Mouse (Mus musculus) forebrain, embryonic 15.5 days (tissue): ENCODE results near the gene Slc2a10. TPM values are rescaled to one million over a fixed set of nuclear protein-coding genes. Genes with fewer than 3 reads are reported as not detected.

Experiments used
- ATAC-seq: fragments of 200-750 bp; cut with Nextera tagmentation; replicated peaks from 2 replicates; pipeline ENCODE4 v1.8.0; 2017; ENCODE audit warnings: mild to moderate bottlenecking, moderate TSS enrichment, moderate library complexity
- H3K27ac ChIP-seq: fragments of 300-500 bp; sonication (generic); replicated peaks from 2 replicates; pipeline ENCODE4 v1.5.1; 2015; ENCODE audit warnings: mild to moderate bottlenecking, inconsistent platforms
- H3K27me3 ChIP-seq: fragments of 300-500 bp; sonication (generic); 2 replicates; pipeline ENCODE4 v1.6.1; 2015; ENCODE audit warnings: inconsistent platforms
- H3K36me3 ChIP-seq: fragments of 300-500 bp; sonication (generic); 2 replicates; pipeline ENCODE4 v1.6.1; 2015; ENCODE audit warnings: mild to moderate bottlenecking, inconsistent platforms
- H3K4me1 ChIP-seq: fragments of 300-500 bp; sonication (generic); 2 replicates; pipeline ENCODE4 v1.6.1; 2015; ENCODE audit warnings: inconsistent platforms
- H3K4me2 ChIP-seq: fragments of 300-500 bp; sonication (generic); replicated peaks from 2 replicates; pipeline ENCODE4 v1.6.1; 2015; ENCODE audit warnings: mild to moderate bottlenecking, inconsistent platforms
- H3K4me3 ChIP-seq: fragments of 300-500 bp; sonication (generic); 2 replicates; pipeline ENCODE4 v1.5.1; 2015; ENCODE audit warnings: mild to moderate bottlenecking, inconsistent platforms
- H3K9ac ChIP-seq: fragments of 300-500 bp; sonication (generic); replicated peaks from 2 replicates; pipeline ENCODE4 v1.6.1; 2015; ENCODE audit warnings: mild to moderate bottlenecking, inconsistent platforms
- H3K9me3 ChIP-seq: fragments of 300-500 bp; sonication (generic); 2 replicates; pipeline ENCODE4 v1.6.1; 2016; ENCODE audit warnings: inconsistent platforms
- WGBS: fragments of 180-500 bp; shearing (Covaris S2); methylation state at CpG from one replicate; pipeline ENCODE4 v1.1.7; 2015; ENCODE audit warnings: mixed read lengths; 5-methylcytosine and 5-hydroxymethylcytosine counted together
- polyA plus RNA-seq: library from polyadenylated mRNA; unstranded; fragments of >200 nt; fragmentation: Nextera tagmentation; extraction: Ambion mirVana; gene quantifications from 2 replicates; pipeline ENCODE4 v1.2.1, GENCODE M21; 2015

The Slc2a10 gene
- polyA plus RNA-seq, 1 experiment from 2014 or later = 2.6 TPM

- Histone ChIP-seq H3K4me3 (no peak overlapping the region), H3K9ac (no peak overlapping the region), H3K27ac (no peak overlapping the region), H3K9me3 (no peaks in the 10 kb centered on the region), H3K36me3 (no peaks in the 10 kb centered on the region), H3K4me2 (no peak overlapping the region), H3K27me3 (0 out of 2 replicates have a peak, but pooled peaks cover 7% of the 10 kb centered on the region), H3K4me1 (peaks cover 13% of the 10 kb centered on the region)
- WGBS = 79% methylated on average over 6 of the region's 6 CpGs
- no peak for ATAC-seq
Measured at GRCm38 (mm10) chr2:165566898-165567297, 63.3 kb downstream of the Slc2a10 start.

GRCm38 (mm10) chr2:165567820-165568219, 64.2 kb downstream of the Slc2a10 start:
- H3K4me3 ChIP-seq = no peak overlapping the region
- WGBS = 79% methylated on average over 9 of the region's 9 CpGs
- 0 out of 2 replicates have a peak, but pooled peaks cover 7% of the 10 kb centered on the region for H3K27me3 ChIP-seq
- no peak overlapping the region for H3K27ac ChIP-seq
- no peaks in the 10 kb centered on the region for H3K9me3 ChIP-seq
- no peak overlapping the region for H3K9ac ChIP-seq
- no peak overlapping the region for H3K4me2 ChIP-seq
- H3K36me3 ChIP-seq = no peaks in the 10 kb centered on the region
- no peak for ATAC-seq
- H3K4me1 ChIP-seq = peaks cover 13% of the 10 kb centered on the region

GRCm38 (mm10) chr2:165568911-165569310, 65.3 kb downstream of the Slc2a10 start:
- no peak overlapping the region for H3K4me3 ChIP-seq
- ATAC-seq = no peak
- H3K9me3 ChIP-seq = no peaks in the 10 kb centered on the region
- no peak overlapping the region for H3K27ac ChIP-seq
- no peak overlapping the region for H3K9ac ChIP-seq
- 53% methylated on average over 6 of the region's 6 CpGs for WGBS
- H3K36me3 ChIP-seq = no peaks in the 10 kb centered on the region
- H3K27me3 ChIP-seq = no peaks in the 10 kb centered on the region
- H3K4me1 ChIP-seq = peaks cover 3% of the 10 kb centered on the region; the same call in 1 of the 2 replicates
- no peak overlapping the region for H3K4me2 ChIP-seq

Other genes with a start within 250 kb of the Slc2a10 start
- 61.4 and 68.7 TPM in 2 replicates for gene Slc35c2, start 215.9 kb upstream of the Slc2a10 start, polyA plus RNA-seq
- gene Elmo2, start 177.3 kb upstream of the Slc2a10 start, polyA plus RNA-seq = 99.6 and 101 TPM in 2 replicates
- gene Zfp663, start 135.1 kb upstream of the Slc2a10 start, polyA plus RNA-seq = 6.5 and 7.6 TPM in 2 replicates
- gene Zfp334, start 115.5 kb upstream of the Slc2a10 start, polyA plus RNA-seq = 12.5 and 12.6 TPM in 2 replicates
- gene Ocstamp, start 103.4 kb upstream of the Slc2a10 start, polyA plus RNA-seq = 0.05 TPM in 1 of 2 replicates, not detected in the other
- 5.3 and 5.4 TPM in 2 replicates for gene Slc13a3, start 30.6 kb upstream of the Slc2a10 start, polyA plus RNA-seq
- gene Trp53rka, start 10.5 kb upstream of the Slc2a10 start, polyA plus RNA-seq = 47.1 and 48.6 TPM in 2 replicates
- gene Eya2, start 91.2 kb downstream of the Slc2a10 start, polyA plus RNA-seq = 2.8 TPM in 2 replicates